ENCODE assay signal across 23 mouse cellular contexts in genomic region chr6:122939618-122940017, GRCm38 (mm10). TPM values are rescaled to one million over a fixed set of nuclear protein-coding genes. Genes with fewer than 3 reads are reported as not detected.
"Had no signal": no experiment of that assay in that cellular context is flagged by ENCODE, and none has a peak within 500 bp of the region (broad histone marks: within the 10 kb centered on the region; RNA-seq: fewer than 3 reads in every experiment).

No protein-coding gene starts in this region.

- ATAC-seq: intestine, embryonic 15.5 days; midbrain, embryonic 15.5 days had no signal

- DNase-seq: kidney, adult 2 months; kidney, postnatal 36 days; layer of hippocampus, adult 9-11 months; layer of hippocampus, postnatal 36 days; right cerebral cortex, postnatal 14 days; thymus, adult 2 months; thymus, postnatal 25 days had no signal

- H3K27ac ChIP-seq: intestine, embryonic 15.5 days; limb, embryonic 15.5 days; liver, embryonic 14.5 days; midbrain, embryonic 15.5 days; neural tube, embryonic 13.5 days; stomach, embryonic 15.5 days had no signal

- H3K4me1 ChIP-seq: intestine, embryonic 15.5 days; limb, embryonic 15.5 days; megakaryocyte, embryonic 14.5 days; midbrain, embryonic 15.5 days; neural tube, embryonic 13.5 days; stomach, embryonic 15.5 days had no signal

- H3K27me3 ChIP-seq: intestine, embryonic 15.5 days; limb, embryonic 15.5 days; megakaryocyte, embryonic 14.5 days; midbrain, embryonic 15.5 days; neural tube, embryonic 13.5 days; stomach, embryonic 15.5 days had no signal

- H3K36me3 ChIP-seq: intestine, embryonic 15.5 days; limb, embryonic 15.5 days; midbrain, embryonic 15.5 days; neural tube, embryonic 13.5 days; stomach, embryonic 15.5 days had no signal

- H3K4me3 ChIP-seq: intestine, embryonic 15.5 days; limb, embryonic 15.5 days; megakaryocyte, embryonic 14.5 days; midbrain, embryonic 15.5 days; neural tube, embryonic 13.5 days; stomach, embryonic 15.5 days had no signal

RNA-seq across cellular contexts. Expression of gene Clec4a4, which starts 50.5 kb away (rescaled TPM):
- total RNA-seq: layer of hippocampus, adult 18-20 months; layer of hippocampus, postnatal 36 days; left cerebral cortex, adult 8-10 months; left cerebral cortex, postnatal 25 days had no signal
- polyA plus RNA-seq: intestine, embryonic 15.5 days; kidney, adult 2 months; kidney, embryonic 16.5 days; limb, embryonic 11.5 days; limb, embryonic 15.5 days; lung, embryonic 16.5 days; midbrain, embryonic 11.5 days; midbrain, embryonic 15.5 days; neural tube, embryonic 13.5 days; stomach, embryonic 15.5 days; testis, adult 2 months; thymus, adult 2 months; urinary bladder, adult 2 months had no signal
